Mouse (Mus musculus): Measurements from ENCODE around the gene Znrf4. TPM values are rescaled to one million over a fixed set of nuclear protein-coding genes. Genes with fewer than 3 reads are reported as not detected.

Gene Znrf4
- total and polyA plus RNA-seq, 2 experiments from 2014 or later, result 0.13 TPM; not detected in 1

GRCm38 (mm10) chr17:56478191-56478611, 34.0 kb downstream of the Znrf4 start:
- Histone ChIP-seq H3K27me3 (ENCODE audit: insufficient read depth, low read length) (no peaks in the 10 kb centered on the region), H3K4me3 (ENCODE audit: low read depth, low read length) (no peak overlapping the region), H3K9ac (no peak overlapping the region), H3K27ac (ENCODE audit: low read depth, low read length) (no peak overlapping the region), H3K4me1 (ENCODE audit: insufficient read depth) (0 out of 2 replicates have a peak, but pooled peaks cover 4% of the 10 kb centered on the region), H3K4me2 (ENCODE audit: low read depth) (no peak overlapping the region), H3K9me3 (ENCODE audit: low read length) (no peaks in the 10 kb centered on the region), H3K36me3 (ENCODE audit: insufficient read depth) (no peaks in the 10 kb centered on the region)
- WGBS, result 76% methylated on average over 11 of the region's 11 CpGs
- TF ChIP-seq CTCF (IDR thresholded peaks at IDR 0.05; ENCODE audit: low read depth), result no peak
- ATAC-seq (no peak), DNase-seq (no peak)

- WGBS, result 89% methylated on average over 19 of the region's 19 CpGs
- no peak overlapping the region for H3K4me3 ChIP-seq (ENCODE audit: low read depth, low read length)
- no peak for ATAC-seq
- H3K4me1 ChIP-seq (ENCODE audit: insufficient read depth), result 0 out of 2 replicates have a peak, but pooled peaks cover 4% of the 10 kb centered on the region
- no peak overlapping the region for H3K27ac ChIP-seq (ENCODE audit: low read depth, low read length)
- no peak overlapping the region for H3K4me2 ChIP-seq (ENCODE audit: low read depth)
- DNase-seq, result no peak
- H3K27me3 ChIP-seq (ENCODE audit: insufficient read depth, low read length), result no peaks in the 10 kb centered on the region
- no peak overlapping the region for H3K9ac ChIP-seq
- no peaks in the 10 kb centered on the region for H3K36me3 ChIP-seq (ENCODE audit: insufficient read depth)
- no peak for TF ChIP-seq CTCF (IDR thresholded peaks at IDR 0.05; ENCODE audit: low read depth)
- H3K9me3 ChIP-seq (ENCODE audit: low read length), result no peaks in the 10 kb centered on the region
These were observed 34.9 kb downstream of the Znrf4 start for GRCm38 (mm10) chr17:56477191-56477818.

GRCm38 (mm10) chr17:56476402-56476752, 35.9 kb downstream of the Znrf4 start, which contains the start of gene Ptprs:
Gene Ptprs, minus strand, starts transcription at chr17:56476483.
- Histone ChIP-seq H3K9me3 (ENCODE audit: low read length) (no peaks in the 10 kb centered on the region), H3K4me1 (ENCODE audit: insufficient read depth) (peaks cover 9% of the 10 kb centered on the region; the same call in 1 of the 2 replicates), H3K9ac (peak within 1 kb of the TSS; percentile 99), H3K4me3 (ENCODE audit: low read depth, low read length) (peak within 1 kb of the TSS; percentile 95), H3K27me3 (ENCODE audit: insufficient read depth, low read length) (no peaks in the 10 kb centered on the region), H3K27ac (ENCODE audit: low read depth, low read length) (peak within 1 kb of the TSS; percentile 100), H3K4me2 (ENCODE audit: low read depth) (peak within 1 kb of the TSS; percentile 97), H3K36me3 (ENCODE audit: insufficient read depth) (no peaks in the 10 kb centered on the region)
- peak; percentile 99 for DNase-seq
- 6% methylated on average over 27 of the region's 27 CpGs for WGBS
- TF ChIP-seq CTCF (IDR thresholded peaks at IDR 0.05; ENCODE audit: low read depth), result no peak; the same call in 1 of the 2 replicates
- ATAC-seq, result peak; percentile 92

GRCm38 (mm10) chr17:56475584-56476401, 36.4 kb downstream of the Znrf4 start:
- no peak for TF ChIP-seq CTCF (IDR thresholded peaks at IDR 0.05; ENCODE audit: low read depth)
- peak overlapping the region; percentile 100 for H3K27ac ChIP-seq (ENCODE audit: low read depth, low read length)
- H3K27me3 ChIP-seq (ENCODE audit: insufficient read depth, low read length), result no peaks in the 10 kb centered on the region
- DNase-seq (peak; percentile 77), ATAC-seq (peak; percentile 38)
- peak overlapping the region; percentile 99 for H3K9ac ChIP-seq
- WGBS, result under 1% methylated on average over 60 of the region's 66 CpGs
- H3K4me3 ChIP-seq (ENCODE audit: low read depth, low read length), result peak overlapping the region; percentile 95
- H3K9me3 ChIP-seq (ENCODE audit: low read length), result no peaks in the 10 kb centered on the region
- H3K36me3 ChIP-seq (ENCODE audit: insufficient read depth), result no peaks in the 10 kb centered on the region
- H3K4me2 ChIP-seq (ENCODE audit: low read depth), result peak overlapping the region; percentile 97
- peaks cover 12% of the 10 kb centered on the region; the same call in 1 of the 2 replicates for H3K4me1 ChIP-seq (ENCODE audit: insufficient read depth)

- H3K4me2 ChIP-seq (ENCODE audit: low read depth), result peak overlapping the region; percentile 97
- peaks cover 19% of the 10 kb centered on the region; the same call in 1 of the 2 replicates for H3K4me1 ChIP-seq (ENCODE audit: insufficient read depth)
- H3K27ac ChIP-seq (ENCODE audit: low read depth, low read length), result peak overlapping the region; percentile 100
- peak overlapping the region; percentile 99 for H3K9ac ChIP-seq
- TF ChIP-seq CTCF (IDR thresholded peaks at IDR 0.05; ENCODE audit: low read depth), result no peak
- DNase-seq (peak; percentile 82), ATAC-seq (peak; percentile 15)
- no peaks in the 10 kb centered on the region for H3K27me3 ChIP-seq (ENCODE audit: insufficient read depth, low read length)
- 4% methylated on average over 24 of the region's 24 CpGs for WGBS
- no peaks in the 10 kb centered on the region for H3K36me3 ChIP-seq (ENCODE audit: insufficient read depth)
- peak overlapping the region; percentile 95 for H3K4me3 ChIP-seq (ENCODE audit: low read depth, low read length)
- H3K9me3 ChIP-seq (ENCODE audit: low read length), result no peaks in the 10 kb centered on the region
These were observed 37.2 kb downstream of the Znrf4 start for GRCm38 (mm10) chr17:56474831-56475581.

- WGBS, result 3% methylated on average over 32 of the region's 32 CpGs
- H3K4me3 ChIP-seq (ENCODE audit: low read depth, low read length), result peak overlapping the region; percentile 95
- peak overlapping the region; percentile 100 for H3K27ac ChIP-seq (ENCODE audit: low read depth, low read length)
- DNase-seq (no peak), ATAC-seq (peak; percentile 0)
- H3K4me1 ChIP-seq (ENCODE audit: insufficient read depth), result peaks cover 24% of the 10 kb centered on the region; the same call in 1 of the 2 replicates
- H3K27me3 ChIP-seq (ENCODE audit: insufficient read depth, low read length), result no peaks in the 10 kb centered on the region
- no peak for TF ChIP-seq CTCF (IDR thresholded peaks at IDR 0.05; ENCODE audit: low read depth)
- peak overlapping the region; percentile 97 for H3K4me2 ChIP-seq (ENCODE audit: low read depth)
- H3K36me3 ChIP-seq (ENCODE audit: insufficient read depth), result no peaks in the 10 kb centered on the region
- H3K9ac ChIP-seq, result peak overlapping the region; percentile 99
- H3K9me3 ChIP-seq (ENCODE audit: low read length), result no peaks in the 10 kb centered on the region
These were observed 37.9 kb downstream of the Znrf4 start for GRCm38 (mm10) chr17:56474311-56474830.

All from forebrain, postnatal 0 days (tissue).